Mouse (Mus musculus) cortical plate, adult 2 months (tissue): ENCODE data around the gene Gm36210.

Source experiments
- CTCF ChIP-seq: fragments of 200-500 bp; IDR thresholded peaks from 2 replicates; pipeline ENCODE4 v1.5.1; 2011; ENCODE audit warnings: mild to moderate bottlenecking, control low read depth, low read length; ENCODE audit not compliant: insufficient read depth; ENCODE audit errors: extremely low read depth
- POLR2A ChIP-seq: fragments of 200-500 bp; IDR thresholded peaks from 2 replicates; pipeline ENCODE4 v1.6.1; 2011; ENCODE audit warnings: mild to moderate bottlenecking, low read length, control low read depth; ENCODE audit not compliant: insufficient read depth; ENCODE audit errors: extremely low read depth

DNA sequence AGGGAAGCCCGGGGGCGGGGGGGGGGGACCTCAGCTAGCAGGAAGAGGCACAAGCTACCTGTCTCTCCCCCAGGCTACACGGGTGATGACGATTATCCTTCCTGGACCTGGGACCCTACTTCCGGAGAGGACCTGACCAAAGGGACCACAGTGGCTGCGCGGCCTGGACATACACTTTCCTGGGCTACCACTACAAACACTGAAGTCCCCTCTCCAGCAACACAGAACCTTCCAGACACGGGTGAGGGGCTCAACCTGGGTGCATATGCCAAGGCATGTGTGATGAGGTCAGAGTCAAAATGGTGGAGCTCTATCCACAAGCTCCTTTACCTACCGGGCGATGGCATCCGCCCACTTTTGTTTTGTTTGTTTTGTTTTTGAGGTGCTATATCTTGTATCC lies 31.1 kb upstream of the Gm36210 start:
- TF ChIP-seq POLR2A (no peak), CTCF (no peak)
